Mouse (Mus musculus) embryonic facial prominence, embryonic 15.5 days (tissue): ENCODE measurements around the gene Gm47289. TPM values are rescaled to one million over a fixed set of nuclear protein-coding genes. Genes with fewer than 3 reads are reported as not detected.

Experiments used
- ATAC-seq: fragments of 200-750 bp; cut with Nextera tagmentation; 2 replicates; pipeline ENCODE4 v1.8.0; 2017; ENCODE audit warnings: low read depth, moderate TSS enrichment; ENCODE audit not compliant: insufficient number of reproducible peaks, low FRiP score, low TSS enrichment
- H3K27ac ChIP-seq: fragments of 300-500 bp; sonication (generic); replicated peaks from 2 replicates; pipeline ENCODE4 v1.5.1; 2015; ENCODE audit warnings: mild to moderate bottlenecking, inconsistent platforms
- H3K27me3 ChIP-seq: fragments of 300-500 bp; sonication (generic); 2 replicates; pipeline ENCODE4 v1.6.1; 2015; ENCODE audit warnings: inconsistent platforms
- H3K36me3 ChIP-seq: fragments of 300-500 bp; sonication (generic); 2 replicates; pipeline ENCODE4 v1.6.1; 2015; ENCODE audit warnings: mild to moderate bottlenecking, inconsistent platforms
- H3K4me1 ChIP-seq: fragments of 300-500 bp; sonication (generic); 2 replicates; pipeline ENCODE4 v1.6.1; 2015; ENCODE audit warnings: inconsistent platforms
- H3K4me2 ChIP-seq: fragments of 300-500 bp; sonication (generic); replicated peaks from 2 replicates; pipeline ENCODE4 v1.6.1; 2015; ENCODE audit warnings: mild to moderate bottlenecking, inconsistent platforms
- H3K4me3 ChIP-seq: fragments of 300-500 bp; sonication (generic); replicated peaks from 2 replicates; pipeline ENCODE4 v1.5.1; 2015; ENCODE audit warnings: mild to moderate bottlenecking, inconsistent platforms
- H3K9ac ChIP-seq: fragments of 300-500 bp; sonication (generic); 2 replicates; pipeline ENCODE4 v1.6.1; 2015; ENCODE audit warnings: inconsistent platforms
- H3K9me3 ChIP-seq: fragments of 300-500 bp; sonication (generic); replicated peaks from 2 replicates; pipeline ENCODE4 v1.6.1; 2016; ENCODE audit warnings: inconsistent platforms
- WGBS: fragments of 180-500 bp; shearing (Covaris S2); methylation state at CpG from one replicate; pipeline ENCODE4 v1.1.7; 2015; 5-methylcytosine and 5-hydroxymethylcytosine counted together
- polyA plus RNA-seq: library from polyadenylated mRNA; unstranded; fragments of >200 nt; fragmentation: Nextera tagmentation; extraction: Ambion mirVana; gene quantifications from 2 replicates; pipeline ENCODE4 v1.2.1, GENCODE M21; 2015

Gene Gm47289
- polyA plus RNA-seq, 1 experiment from 2014 or later: not detected

GRCm38 (mm10) chr9:119207113-119207512, 48.2 kb downstream of the Gm47289 start:
- H3K27me3 ChIP-seq: no peaks in the 10 kb centered on the region
- whole genome bisulfite sequencing: 63% methylated on average over 4 of the region's 4 CpGs
- no peak overlapping the region for H3K9ac ChIP-seq
- no peak overlapping the region for H3K4me2 ChIP-seq
- H3K9me3 ChIP-seq: no peaks in the 10 kb centered on the region
- ATAC-seq: no peak
- H3K4me1 ChIP-seq: no peaks in the 10 kb centered on the region
- no peaks in the 10 kb centered on the region for H3K36me3 ChIP-seq
- no peak overlapping the region for H3K4me3 ChIP-seq
- H3K27ac ChIP-seq: no peak overlapping the region

DNA sequence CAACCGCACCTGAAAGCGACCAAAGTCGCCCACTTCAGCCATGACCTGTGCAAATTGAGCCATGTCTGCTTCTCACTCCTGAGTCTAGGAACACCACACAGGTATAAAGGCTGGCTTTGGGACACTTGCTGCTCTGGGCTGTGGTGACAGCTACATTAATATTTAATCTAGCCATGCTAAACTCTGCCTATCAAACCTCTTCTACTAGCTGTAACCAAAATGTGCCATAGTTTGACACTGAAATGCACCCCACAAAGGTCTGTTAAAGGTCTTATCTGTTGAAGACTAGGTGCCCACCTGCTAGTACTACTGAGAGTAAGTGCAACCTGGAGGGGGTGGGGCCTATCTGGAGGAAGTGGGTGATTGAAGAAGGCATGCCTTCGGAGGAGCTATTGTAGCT, 50.0 kb downstream of the Gm47289 start, which contains the start of gene Slc22a13:
Gene Slc22a13, minus strand, starts transcription at position 101 of the 400 bp plus-strand sequence.
- no peak within 1 kb of the TSS for H3K27ac ChIP-seq
- H3K4me2 ChIP-seq: no peak within 1 kb of the TSS
- H3K4me3 ChIP-seq: no peak within 1 kb of the TSS
- H3K9me3 ChIP-seq: no peaks in the 10 kb centered on the region
- no peak for ATAC-seq
- no peaks in the 10 kb centered on the region for H3K36me3 ChIP-seq
- H3K27me3 ChIP-seq: no peaks in the 10 kb centered on the region
- H3K4me1 ChIP-seq: no peaks in the 10 kb centered on the region
- no peak within 1 kb of the TSS for H3K9ac ChIP-seq
- WGBS: 87% methylated on average over 4 of the region's 4 CpGs

Other genes with a start within 250 kb of the Gm47289 start
- gene Ctdspl, start 232.7 kb upstream of the Gm47289 start, polyA plus RNA-seq: 18.5 and 19.2 TPM in 2 replicates
- 17.1 and 19.0 TPM in 2 replicates for gene Vill, start 106.4 kb upstream of the Gm47289 start, polyA plus RNA-seq
- 48.7 and 49.1 TPM in 2 replicates for gene Plcd1, start 65.7 kb upstream of the Gm47289 start, polyA plus RNA-seq
- 1.4 and 3.5 TPM in 2 replicates for gene Dlec1, start 56.7 kb upstream of the Gm47289 start, polyA plus RNA-seq
- gene Acaa1b, start 2.1 kb upstream of the Gm47289 start, polyA plus RNA-seq: 2.1 and 3.0 TPM in 2 replicates
- not detected in 2 replicates for gene Slc22a13, start 49.9 kb downstream of the Gm47289 start, polyA plus RNA-seq
- 11.8 and 12.1 TPM in 2 replicates for gene Oxsr1, start 163.3 kb downstream of the Gm47289 start, polyA plus RNA-seq
- 117 and 120 TPM in 2 replicates for gene Acaa1a, start 180.5 kb downstream of the Gm47289 start, polyA plus RNA-seq
- gene Myd88, start 182.2 kb downstream of the Gm47289 start, polyA plus RNA-seq: 32.1 and 33.1 TPM in 2 replicates
- 5.5 and 7.7 TPM in 2 replicates for gene Xylb, start 198.2 kb downstream of the Gm47289 start, polyA plus RNA-seq
- 0.08 TPM in 1 of 2 replicates, not detected in the other for gene Slc22a14, start 206.4 kb downstream of the Gm47289 start, polyA plus RNA-seq
- gene Acvr2b, start 243.0 kb downstream of the Gm47289 start, polyA plus RNA-seq: 20.8 and 21.4 TPM in 2 replicates